Mouse (Mus musculus) CH12.LX (cell line): ENCODE measurements at regions not wholly inside any gene's neighbourhood (a gene's known extent, or its start where the extent isn't known, plus 50 kb on each side); places are given as distances from the start of the nearest gene placed in this dataset.

ENCODE experiments used
- DNase-seq: peaks from one replicate; pipeline ENCODE4 v3.0.0-alpha.2; 2013; ENCODE audit errors: extremely low read depth
- H3K27ac ChIP-seq: 2 replicates; pipeline ENCODE4 v1.5.1; 2012; ENCODE audit warnings: low read depth, mild to moderate bottlenecking, control low read depth, moderate library complexity; ENCODE audit not compliant: insufficient read depth
- H3K27me3 ChIP-seq: replicated peaks from 2 replicates; pipeline ENCODE3; 2012; ENCODE audit warnings: inconsistent platforms
- H3K36me3 ChIP-seq, 2 experiments: replicated peaks in 1 of 2; 2 replicates each; pipeline versions ENCODE3 to v1.6.1; 2012; ENCODE audit warnings: inconsistent platforms in 1 of 2, low read length in 1 of 2, mild to moderate bottlenecking in 1 of 2, mixed read lengths in 1 of 2, moderate library complexity in 1 of 2; ENCODE audit not compliant: control insufficient read depth in 1 of 2, insufficient read depth in 1 of 2
- H3K4me1 ChIP-seq, 2 experiments: 2 replicates each; pipeline ENCODE4 v1.6.1; 2012; ENCODE audit warnings: inconsistent platforms in 1 of 2, moderate library complexity in 1 of 2; ENCODE audit not compliant: insufficient read depth in 2 of 2, control insufficient read depth in 1 of 2
- H3K4me2 ChIP-seq: 2 replicates; pipeline ENCODE4 v1.6.1; 2012; ENCODE audit warnings: low read depth, mild to moderate bottlenecking, control low read depth; ENCODE audit not compliant: poor library complexity, insufficient read depth, severe bottlenecking
- H3K4me3 ChIP-seq, 3 experiments: fragments of 150-350 bp in 1 of 3; sonication (generic) in 1 of 3; replicated peaks in 1 of 3; 2 replicates each; pipeline versions ENCODE3 to v1.5.1; 2011 to 2012; ENCODE audit warnings: low read depth in 2 of 3, low read length in 2 of 3, mild to moderate bottlenecking in 2 of 3, moderate library complexity in 2 of 3, control low read depth in 1 of 3, improper control_type of control experiment in 1 of 3, inconsistent platforms in 1 of 3, mixed read lengths in 1 of 3; ENCODE audit not compliant: poor library complexity in 1 of 3
- H3K79me2 ChIP-seq: replicated peaks from 2 replicates; pipeline ENCODE4 v1.6.1; 2012; ENCODE audit warnings: mild to moderate bottlenecking, moderate library complexity; ENCODE audit not compliant: control insufficient read depth, poor library complexity, insufficient read depth, severe bottlenecking; ENCODE audit errors: extremely low read depth
- H3K9ac ChIP-seq: 2 replicates; pipeline ENCODE4 v1.6.1; 2012; ENCODE audit warnings: low read depth, mild to moderate bottlenecking, control low read depth, moderate library complexity; ENCODE audit not compliant: insufficient read depth
- H3K9me3 ChIP-seq: replicated peaks from 2 replicates; pipeline ENCODE3; 2012; ENCODE audit warnings: low read length, inconsistent platforms, mixed read lengths
- BHLHE40 ChIP-seq: IDR thresholded peaks from 2 replicates; pipeline ENCODE4 v1.6.1; 2011; ENCODE audit warnings: mild to moderate bottlenecking, low read depth, low read length, improper control_type of control experiment
- CHD1 ChIP-seq: IDR thresholded peaks from 2 replicates; pipeline ENCODE4 v1.6.1; 2012; ENCODE audit warnings: low read depth, low read length, improper control_type of control experiment, inconsistent platforms
- E2F4 ChIP-seq: IDR thresholded peaks from 2 replicates; pipeline ENCODE4 v1.6.1; 2011; ENCODE audit warnings: low read depth, low read length, improper control_type of control experiment; ENCODE audit not compliant: insufficient replicate concordance
- ELF1 ChIP-seq: IDR thresholded peaks from 2 replicates; pipeline ENCODE4 v1.6.1; 2014; ENCODE audit warnings: low read depth, mild to moderate bottlenecking, inconsistent platforms, low read length, improper control_type of control experiment
- EP300 ChIP-seq: IDR thresholded peaks from 2 replicates; pipeline ENCODE4 v1.6.1; 2011; ENCODE audit warnings: low read length, improper control_type of control experiment
- ETS1 ChIP-seq: conservative IDR thresholded peaks from 2 replicates; pipeline ENCODE4 v1.6.1; 2012; ENCODE audit warnings: low read depth, mild to moderate bottlenecking, inconsistent platforms, low read length, improper control_type of control experiment, moderate library complexity
- HCFC1 ChIP-seq: IDR thresholded peaks from 2 replicates; pipeline ENCODE4 v1.6.1; 2012; ENCODE audit warnings: low read depth, mild to moderate bottlenecking, inconsistent platforms, low read length, improper control_type of control experiment
- IRF4 ChIP-seq: IDR thresholded peaks from 2 replicates; pipeline ENCODE4 v1.6.1; 2014; ENCODE audit warnings: low read depth, mild to moderate bottlenecking, inconsistent platforms, low read length, improper control_type of control experiment
- MAX ChIP-seq: IDR thresholded peaks from 2 replicates; pipeline ENCODE4 v1.6.1; 2011; ENCODE audit warnings: low read length, improper control_type of control experiment
- MAZ ChIP-seq: IDR thresholded peaks from 2 replicates; pipeline ENCODE4 v1.6.1; 2012; ENCODE audit warnings: low read depth, mild to moderate bottlenecking, inconsistent platforms, low read length, improper control_type of control experiment, moderate library complexity
- MXI1 ChIP-seq: IDR thresholded peaks from 2 replicates; pipeline ENCODE4 v1.6.1; 2011; ENCODE audit warnings: mild to moderate bottlenecking, low read depth, low read length, improper control_type of control experiment
- NELFE ChIP-seq: IDR thresholded peaks from 2 replicates; pipeline ENCODE4 v1.6.1; 2011; ENCODE audit warnings: low read depth, low read length, improper control_type of control experiment
- NRF1 ChIP-seq: IDR thresholded peaks from 2 replicates; pipeline ENCODE4 v1.6.1; 2014; ENCODE audit warnings: low read depth, mild to moderate bottlenecking, inconsistent platforms, low read length, improper control_type of control experiment, moderate library complexity
- POLR2AphosphoS2 ChIP-seq: IDR thresholded peaks from 2 replicates; pipeline ENCODE4 v1.6.1; 2011; ENCODE audit warnings: low read depth, low read length, improper control_type of control experiment
- RAD21 ChIP-seq: IDR thresholded peaks from 2 replicates; pipeline ENCODE4 v1.6.1; 2011; ENCODE audit warnings: low read depth, mild to moderate bottlenecking, low read length, improper control_type of control experiment, moderate library complexity
- SIN3A ChIP-seq: IDR thresholded peaks from 2 replicates; pipeline ENCODE4 v1.6.1; 2012; ENCODE audit warnings: low read length, improper control_type of control experiment, inconsistent platforms
- TBP ChIP-seq: conservative IDR thresholded peaks from 2 replicates; pipeline ENCODE4 v1.6.1; 2011; ENCODE audit warnings: low read depth, low read length, improper control_type of control experiment
- UBTF ChIP-seq: IDR thresholded peaks from 2 replicates; pipeline ENCODE4 v1.6.1; 2012; ENCODE audit warnings: low read depth, mild to moderate bottlenecking, inconsistent platforms, low read length, improper control_type of control experiment, moderate library complexity
- USF1 ChIP-seq: IDR thresholded peaks from 2 replicates; pipeline ENCODE4 v1.6.1; 2014; ENCODE audit warnings: low read depth, mild to moderate bottlenecking, inconsistent platforms, low read length, improper control_type of control experiment
- USF2 ChIP-seq: conservative IDR thresholded peaks from 2 replicates; pipeline ENCODE4 v1.6.1; 2011; ENCODE audit warnings: low read depth, low read length, improper control_type of control experiment
- ZC3H11A ChIP-seq: IDR thresholded peaks from 2 replicates; pipeline ENCODE4 v1.6.1; 2012; ENCODE audit warnings: low read depth, mild to moderate bottlenecking, inconsistent platforms, low read length, improper control_type of control experiment
- ZMIZ1 ChIP-seq: IDR thresholded peaks from 2 replicates; pipeline ENCODE4 v1.6.1; 2012; ENCODE audit warnings: low read depth, mild to moderate bottlenecking, inconsistent platforms, low read length, improper control_type of control experiment
- ZNF384 ChIP-seq: IDR thresholded peaks from 2 replicates; pipeline ENCODE4 v1.6.1; 2012; ENCODE audit warnings: low read depth, low read length, improper control_type of control experiment, inconsistent platforms
- dilution Hi-C: fragments of 300-500 bp; cut with MboI; formaldehyde crosslinking; loops from 2 replicates; pipeline ENCODE4 v1.14.3; 2020; ENCODE audit warnings: low sequenced_read_pairs; ENCODE audit not compliant: extremely low pct_unique_long_range_greater_than_20kb, extremely low pct_ligation_motif_present
- in situ Hi-C: fragments of 300-500 bp; cut with MboI; formaldehyde crosslinking; loops from 3 replicates; pipeline ENCODE4 v1.14.3; 2019; ENCODE audit warnings: low sequenced_read_pairs, low pct_ligation_motif_present, low pct_unique_long_range_greater_than_20kb, mixed read lengths

- Histone ChIP-seq H3K9me3 (no peaks in the 10 kb centered on the region), H3K4me3 (no peak overlapping the region), H3K27ac (no peak overlapping the region), H3K4me1 (no peaks in the 10 kb centered on the region), H3K27me3 (no peaks in the 10 kb centered on the region), H3K79me2 (no peaks in the 10 kb centered on the region), H3K36me3 (no peaks in the 10 kb centered on the region), H3K4me2 (no peak overlapping the region), H3K9ac (no peak overlapping the region)
- in situ Hi-C loops = no loop called here
- no peak for TF ChIP-seq MAX
- no peak for TF ChIP-seq ZMIZ1
- TF ChIP-seq RAD21 = no peak
- TF ChIP-seq IRF4 = no peak
- no peak for TF ChIP-seq POLR2AphosphoS2
- TF ChIP-seq E2F4 = no peak
- no peak for TF ChIP-seq ETS1
- no peak for TF ChIP-seq USF1
- TF ChIP-seq BHLHE40 = no peak
- TF ChIP-seq NELFE = no peak
- no peak for TF ChIP-seq ZC3H11A
- TF ChIP-seq NRF1 = no peak
- TF ChIP-seq HCFC1 = no peak
- DNase-seq = no peak
- dilution Hi-C loops = no loop called here
Observed at GRCm38 (mm10) chr12:70590456-70591050, 137.7 kb downstream of the Tmx1 start.

GRCm38 (mm10) chr12:70592821-70593220 is 139.9 kb downstream of the Tmx1 start:
- H3K79me2 ChIP-seq = no peaks in the 10 kb centered on the region
- no peaks in the 10 kb centered on the region for H3K9me3 ChIP-seq
- H3K4me2 ChIP-seq = no peak overlapping the region
- no peak overlapping the region for H3K27ac ChIP-seq
- H3K4me3 ChIP-seq = no peak overlapping the region
- H3K9ac ChIP-seq = no peak overlapping the region
- no peaks in the 10 kb centered on the region for H3K4me1 ChIP-seq
- in situ Hi-C loops = no loop called here
- H3K36me3 ChIP-seq = no peaks in the 10 kb centered on the region
- DNase-seq = no peak
- no peaks in the 10 kb centered on the region for H3K27me3 ChIP-seq
- dilution Hi-C loops = no loop called here
- TF ChIP-seq EP300 (no peak), SIN3A (no peak), USF2 (no peak), ZNF384 (no peak), USF1 (no peak), MXI1 (no peak), NELFE (no peak), UBTF (no peak), CHD1 (no peak), NRF1 (no peak), ELF1 (no peak), TBP (no peak), ZMIZ1 (no peak), E2F4 (no peak), MAX (no peak), RAD21 (no peak), MAZ (no peak)
